Mouse (Mus musculus): ENCODE data around the gene Lmo3. TPM values are rescaled to one million over a fixed set of nuclear protein-coding genes. Genes with fewer than 3 reads are reported as not detected.

Lmo3 gene
- polyA plus RNA-seq (2015; fragmentation: Illumina TruSeq; extraction: RNeasy Lipid Tissue Mini Kit (QIAGEN cat#74804); ENCODE audit: low read depth, low replicate concordance): 88.3 TPM

DNA sequence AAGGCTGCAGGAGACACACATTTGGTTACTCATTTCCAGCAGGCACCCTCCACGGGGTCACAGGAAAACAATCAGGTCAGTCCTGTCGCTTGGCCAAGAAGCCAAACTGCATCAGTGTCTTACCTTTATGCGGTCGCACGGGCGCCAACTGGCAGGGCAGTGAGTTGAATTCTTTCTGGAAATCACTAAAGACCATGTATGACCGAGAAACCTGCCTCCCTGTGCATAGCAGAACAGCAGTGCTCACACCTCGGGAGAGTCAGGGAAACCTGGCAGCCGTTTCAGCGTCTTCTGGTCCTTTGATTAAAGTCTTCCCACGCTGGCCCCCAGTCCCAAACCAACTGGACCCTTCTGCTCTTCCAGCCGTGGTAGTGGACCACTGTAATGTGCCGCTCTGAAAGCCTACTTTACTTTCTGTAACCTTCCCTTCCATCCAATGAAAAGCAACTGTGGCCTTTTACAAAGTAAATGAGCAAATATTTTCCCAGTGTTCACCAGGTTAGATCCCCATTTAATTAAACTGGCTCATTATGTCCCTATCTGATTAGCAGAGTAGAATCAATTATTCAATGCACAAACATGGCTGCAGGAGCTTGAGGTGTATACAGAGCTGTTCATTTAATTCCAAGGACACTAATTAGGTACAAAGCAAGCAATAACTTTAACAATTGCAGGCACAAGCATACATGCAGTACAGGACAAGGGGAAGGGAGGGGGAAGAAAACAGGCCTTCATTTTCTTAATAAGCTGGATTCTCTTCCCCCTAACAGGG is at the start of gene Lmo3:
TSS of gene Lmo3 (minus strand) at position 235 of the 772 bp plus-strand sequence.

Other genes with a start within 250 kb of the Lmo3 start
- gene Igbp1b, start 76.6 kb upstream of the Lmo3 start, polyA plus RNA-seq (2015; fragmentation: Illumina TruSeq; extraction: RNeasy Lipid Tissue Mini Kit (QIAGEN cat#74804); ENCODE audit: low read depth, low replicate concordance): not detected